Mouse (Mus musculus): ENCODE measurements around the gene Spsb2.
"Not testable (repeated sequence)": the region's sequence is repeated elsewhere in the genome, so short reads cannot be mapped to it uniquely, and the experiment has no call there.

Spsb2 gene

DNA sequence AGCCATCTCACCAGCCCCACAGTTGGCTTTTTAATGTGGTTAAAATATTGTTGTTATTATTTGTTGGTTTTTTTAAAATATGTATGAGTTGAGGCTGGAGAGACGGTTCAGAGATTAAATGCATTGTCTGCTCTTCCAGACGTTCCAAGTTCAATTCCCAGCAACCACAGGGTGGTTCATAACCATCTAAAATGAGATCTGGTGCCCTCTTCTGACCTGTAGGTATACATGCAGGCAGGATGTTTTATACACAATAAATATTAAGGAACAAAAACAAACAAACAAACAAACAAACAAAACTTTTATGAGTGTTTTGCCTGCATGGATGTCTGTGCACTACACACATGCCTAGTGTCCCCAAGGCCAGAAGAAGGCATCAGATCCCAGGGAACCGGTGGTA, 5.4 kb upstream of the Spsb2 start:
- DNase-seq (ENCODE audit: low read depth, low spot score) = no peak

DNA sequence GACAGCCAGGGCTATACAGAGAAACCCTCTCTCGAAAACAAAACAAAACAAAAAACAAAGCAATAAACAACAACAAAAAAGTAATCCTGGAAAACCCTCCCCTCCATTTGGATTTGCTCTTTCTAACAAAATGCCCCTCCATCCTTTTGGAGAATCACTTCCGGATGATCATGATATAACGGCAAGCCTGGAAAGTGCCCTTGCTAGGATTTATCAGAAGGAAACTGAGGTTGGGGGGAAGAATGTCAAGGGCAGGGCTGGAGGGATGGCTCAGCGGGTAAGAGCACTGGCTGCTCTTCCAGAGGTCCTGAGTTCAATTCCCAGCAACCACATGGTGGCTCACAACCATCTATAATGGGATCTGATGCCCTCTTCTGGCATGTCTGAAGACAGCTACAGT, 4.8 kb upstream of the Spsb2 start:
- DNase-seq (ENCODE audit: low read depth, low spot score) = not testable (repeated sequence)

DNA sequence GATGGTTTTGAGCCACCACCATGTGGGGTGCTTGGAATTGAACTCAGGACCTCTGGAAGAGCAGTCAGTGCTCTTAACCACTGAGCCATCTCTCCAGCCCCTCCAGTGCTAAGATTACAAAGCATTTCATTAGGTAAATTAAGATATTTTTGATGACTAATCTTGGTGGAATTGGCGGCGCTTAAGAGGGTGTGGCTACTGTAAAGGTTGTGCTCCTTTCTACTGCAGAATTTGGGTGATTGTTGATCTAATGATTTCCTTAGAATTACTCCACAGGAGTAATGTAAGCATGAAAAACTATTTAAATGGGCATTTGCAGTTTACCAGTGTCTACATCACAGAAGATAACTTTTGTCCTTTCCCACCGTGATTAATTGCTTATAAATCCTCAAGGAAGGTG, 4.1 kb upstream of the Spsb2 start:
- DNase-seq (ENCODE audit: low read depth, low spot score) = no peak

DNA sequence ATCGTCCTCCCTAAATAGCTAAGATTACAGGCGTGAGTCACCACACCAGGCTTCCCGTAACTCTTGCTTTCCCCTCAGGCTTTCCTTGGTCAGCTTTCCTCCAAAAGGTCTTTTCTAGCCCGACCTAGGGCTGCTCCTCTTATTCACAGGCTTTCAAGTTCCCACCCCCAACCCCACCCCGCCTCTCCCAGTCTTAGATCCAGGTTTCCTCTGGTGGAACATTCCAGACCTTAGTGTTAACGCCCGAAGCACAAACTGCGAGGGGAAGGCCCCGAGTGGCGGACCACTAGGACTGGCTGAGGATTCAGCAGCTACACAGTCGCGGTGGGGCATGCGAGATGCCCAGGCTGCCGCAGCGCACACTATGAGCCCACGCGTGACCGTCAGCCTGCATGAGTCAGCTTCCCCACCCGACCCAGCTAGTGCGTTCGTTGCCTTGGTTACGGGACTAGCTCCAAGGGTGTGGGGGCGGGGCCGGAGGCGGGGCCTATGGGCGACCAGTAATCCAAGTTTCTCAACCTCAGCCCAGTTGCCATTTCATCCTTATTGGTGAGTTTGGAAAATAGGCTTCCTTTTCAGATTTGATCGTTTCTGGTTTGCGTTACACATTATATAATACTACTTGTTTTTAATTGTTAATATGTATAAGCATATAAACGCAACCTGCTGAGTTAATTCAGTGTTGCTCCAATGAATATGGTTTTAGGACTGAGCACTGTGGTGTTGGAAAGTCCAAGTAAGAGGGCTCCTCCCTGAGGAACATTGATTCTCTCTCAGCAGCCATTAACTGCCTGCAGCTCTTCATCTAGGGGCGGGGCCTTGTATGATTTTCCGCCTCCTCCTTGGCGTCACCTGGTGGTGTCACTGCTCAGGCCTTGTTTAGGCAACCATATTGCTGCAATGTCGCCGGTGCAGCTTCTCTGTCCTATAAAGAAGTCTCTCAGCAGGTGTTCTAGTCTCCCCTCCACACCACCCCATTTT, 2.8 kb upstream of the Spsb2 start:
- peak; percentile 86 for DNase-seq (ENCODE audit: low read depth, low spot score)

DNA sequence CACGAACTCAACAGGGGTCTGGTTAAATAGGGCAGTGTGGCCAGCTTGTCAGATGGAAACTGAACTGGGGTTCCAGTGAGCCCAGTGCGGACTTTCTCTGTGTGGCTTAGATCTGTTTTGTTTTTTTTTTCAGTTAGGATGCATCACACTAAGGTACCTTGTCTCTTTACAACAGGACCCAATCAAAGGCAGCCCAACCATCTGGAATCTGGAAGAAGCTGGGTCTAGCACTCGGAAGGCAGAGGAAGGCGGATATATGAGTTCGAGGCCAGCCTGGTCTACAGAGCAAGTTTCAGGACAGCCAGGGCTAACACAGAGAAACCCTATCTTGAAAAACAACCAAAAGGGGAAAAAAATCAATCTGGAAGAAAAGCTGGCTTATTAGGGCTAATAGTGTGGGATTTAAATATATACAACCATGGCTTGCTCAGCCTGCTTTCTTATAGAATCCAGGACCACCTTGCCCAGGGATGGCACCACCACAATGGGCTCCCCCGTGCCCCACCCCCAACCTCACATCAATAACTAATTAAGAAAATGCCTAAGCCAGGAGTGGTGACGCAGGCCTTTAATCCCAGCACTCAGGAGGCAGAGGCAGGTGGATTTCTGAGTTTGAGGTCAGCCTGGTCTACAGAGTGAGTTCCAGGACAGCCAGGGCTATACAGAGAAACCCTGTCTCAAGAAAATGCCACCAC, 1.9 kb upstream of the Spsb2 start:
- no peak for DNase-seq (ENCODE audit: low read depth, low spot score)

DNA sequence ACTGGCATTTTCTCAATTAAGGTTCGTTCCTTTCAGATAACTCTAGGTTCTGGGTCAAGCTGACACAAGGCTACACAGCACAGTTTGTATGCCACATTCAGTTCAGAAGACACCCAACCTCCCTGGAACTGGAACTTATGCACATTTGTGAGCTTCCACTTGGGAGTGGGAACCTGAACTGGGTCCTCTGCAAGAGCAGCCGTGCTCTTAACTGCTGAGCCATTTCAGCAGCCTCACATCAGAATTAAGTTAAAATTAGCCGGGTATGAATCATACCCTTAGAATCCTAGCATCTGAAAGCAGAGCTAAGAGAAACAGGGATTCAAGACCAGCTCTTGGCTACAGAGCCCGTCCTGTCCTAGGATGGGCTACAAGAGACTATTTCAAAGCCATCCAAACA, 1.1 kb upstream of the Spsb2 start:
- no peak for DNase-seq (ENCODE audit: low read depth, low spot score)

DNA sequence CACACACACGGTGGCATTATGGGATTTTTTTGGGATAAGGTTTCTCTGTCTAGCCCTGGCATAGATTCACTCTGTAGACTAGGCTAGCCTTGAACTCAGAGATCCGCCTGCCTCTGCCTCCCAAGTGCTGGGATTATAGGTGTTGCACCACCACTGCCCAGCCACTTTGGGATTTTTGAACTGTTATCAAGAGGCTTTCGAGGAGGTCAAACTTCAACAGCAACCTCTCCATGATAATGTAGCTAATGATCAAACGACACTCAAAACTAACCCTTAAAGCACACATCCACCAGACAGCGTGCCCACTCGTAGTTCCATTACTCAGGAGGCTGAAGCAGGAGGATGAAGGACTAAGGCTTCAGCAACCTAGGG, 489 bp upstream of the Spsb2 start:
- DNase-seq (ENCODE audit: low read depth, low spot score) = no peak

DNA sequence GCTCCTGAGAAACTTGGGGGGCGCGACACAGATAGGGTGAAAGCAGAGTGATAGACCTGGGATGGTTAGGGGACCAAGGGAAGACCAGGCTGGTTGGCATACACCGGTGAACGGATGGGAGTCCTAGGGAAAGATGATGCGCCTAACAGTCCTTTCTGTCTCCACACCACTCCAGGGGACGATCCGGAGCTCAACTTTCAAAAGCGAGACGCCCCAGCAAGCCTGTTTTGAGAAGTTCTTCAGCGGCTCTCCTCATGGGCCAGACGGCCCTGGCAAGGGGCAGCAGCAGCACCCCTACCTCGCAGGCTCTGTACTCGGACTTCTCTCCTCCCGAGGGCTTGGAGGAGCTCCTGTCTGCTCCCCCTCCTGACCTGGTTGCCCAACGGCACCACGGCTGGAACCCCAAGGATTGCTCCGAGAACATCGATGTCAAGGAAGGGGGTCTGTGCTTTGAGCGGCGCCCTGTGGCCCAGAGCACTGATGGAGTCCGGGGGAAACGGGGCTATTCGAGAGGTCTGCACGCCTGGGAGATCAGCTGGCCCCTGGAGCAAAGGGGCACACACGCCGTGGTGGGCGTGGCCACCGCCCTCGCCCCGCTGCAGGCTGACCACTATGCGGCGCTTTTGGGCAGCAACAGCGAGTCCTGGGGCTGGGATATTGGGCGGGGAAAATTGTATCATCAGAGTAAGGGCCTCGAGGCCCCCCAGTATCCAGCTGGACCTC, 752 bp downstream of the Spsb2 start:
- DNase-seq (ENCODE audit: low read depth, low spot score) = peak; percentile 82

DNA sequence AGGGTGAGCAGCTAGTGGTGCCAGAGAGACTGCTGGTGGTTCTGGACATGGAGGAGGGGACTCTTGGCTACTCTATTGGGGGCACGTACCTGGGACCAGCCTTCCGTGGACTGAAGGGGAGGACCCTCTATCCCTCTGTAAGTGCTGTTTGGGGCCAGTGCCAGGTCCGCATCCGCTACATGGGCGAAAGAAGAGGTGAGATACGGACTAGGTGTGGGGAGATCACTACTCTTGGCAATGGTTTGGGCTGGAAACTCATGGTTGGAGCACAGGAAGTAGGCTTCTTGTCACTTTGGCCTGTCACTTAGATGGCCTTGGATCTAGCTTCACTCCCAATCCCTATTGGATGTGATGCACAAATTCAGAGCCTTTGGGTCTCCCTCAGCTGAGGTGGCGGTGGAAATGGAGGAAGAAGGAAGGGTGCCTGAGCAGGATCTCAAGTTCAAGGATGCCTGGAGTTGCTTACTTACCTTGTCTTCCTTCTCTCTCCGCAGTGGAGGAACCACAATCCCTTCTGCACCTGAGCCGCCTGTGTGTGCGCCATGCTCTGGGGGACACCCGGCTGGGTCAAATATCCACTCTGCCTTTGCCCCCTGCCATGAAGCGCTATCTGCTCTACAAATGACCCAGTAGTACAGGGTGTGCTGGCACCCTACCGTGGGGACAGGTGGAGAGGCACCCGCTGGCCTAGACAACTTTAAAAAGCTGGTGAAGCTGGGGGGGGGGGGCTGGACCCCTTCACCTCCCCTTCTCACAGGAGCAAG, 1.5 kb downstream of the Spsb2 start:
- DNase-seq (ENCODE audit: low read depth, low spot score) = no peak

DNA sequence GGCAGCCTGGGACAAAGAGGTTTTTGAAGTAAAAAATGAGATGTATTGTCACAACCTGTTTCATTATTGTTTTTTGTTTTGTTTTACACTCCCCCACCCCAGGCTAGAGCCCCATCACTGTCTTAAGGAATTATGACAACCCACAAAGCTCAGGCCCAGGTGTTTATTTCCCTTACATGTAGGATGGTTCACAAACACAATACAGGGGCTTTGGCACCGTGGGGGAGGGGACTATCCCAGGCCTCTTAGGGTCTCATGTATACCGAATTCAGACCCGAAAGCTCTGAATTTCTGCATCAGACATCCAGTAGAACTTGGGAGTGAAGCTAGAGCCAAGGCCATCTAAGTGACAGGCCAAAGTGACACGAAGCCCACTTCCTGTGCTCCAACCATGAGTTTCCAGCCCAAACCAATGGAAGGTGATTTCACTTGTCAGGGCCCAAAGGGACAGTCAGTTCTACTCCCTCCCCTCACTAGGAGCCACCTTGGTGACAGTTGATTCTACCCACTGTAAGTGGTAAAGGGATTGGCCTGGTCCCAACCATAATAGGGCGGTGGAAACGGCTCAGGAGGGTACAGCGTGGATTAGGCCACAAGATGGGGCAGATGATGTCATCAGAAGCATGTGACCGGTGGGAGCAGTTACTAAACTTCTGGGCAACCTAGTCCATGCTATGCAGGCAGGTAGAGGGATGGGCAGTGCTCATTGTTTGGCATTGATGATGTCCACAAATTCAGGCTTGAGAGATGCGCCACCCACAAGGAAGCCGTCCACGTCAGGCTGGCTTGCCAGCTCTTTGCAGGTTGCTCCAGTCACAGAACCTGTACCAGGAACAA, 2.3 kb downstream of the Spsb2 start:
- not testable (repeated sequence) for DNase-seq (ENCODE audit: low read depth, low spot score)

DNA sequence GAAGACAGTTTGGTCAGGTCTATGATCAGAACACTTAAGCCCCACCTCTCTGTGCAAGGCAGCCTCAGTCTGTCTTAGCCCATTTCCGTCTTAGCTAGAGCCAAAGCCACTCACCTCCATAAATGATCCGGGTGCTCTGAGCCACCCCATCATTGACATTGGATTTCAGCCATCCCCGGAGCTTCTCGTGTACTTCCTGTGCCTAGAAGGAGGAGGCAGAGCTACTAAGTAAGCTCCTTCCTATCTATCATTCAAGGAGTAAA, 2.9 kb downstream of the Spsb2 start:
- DNase-seq (ENCODE audit: low read depth, low spot score) = no peak

DNA sequence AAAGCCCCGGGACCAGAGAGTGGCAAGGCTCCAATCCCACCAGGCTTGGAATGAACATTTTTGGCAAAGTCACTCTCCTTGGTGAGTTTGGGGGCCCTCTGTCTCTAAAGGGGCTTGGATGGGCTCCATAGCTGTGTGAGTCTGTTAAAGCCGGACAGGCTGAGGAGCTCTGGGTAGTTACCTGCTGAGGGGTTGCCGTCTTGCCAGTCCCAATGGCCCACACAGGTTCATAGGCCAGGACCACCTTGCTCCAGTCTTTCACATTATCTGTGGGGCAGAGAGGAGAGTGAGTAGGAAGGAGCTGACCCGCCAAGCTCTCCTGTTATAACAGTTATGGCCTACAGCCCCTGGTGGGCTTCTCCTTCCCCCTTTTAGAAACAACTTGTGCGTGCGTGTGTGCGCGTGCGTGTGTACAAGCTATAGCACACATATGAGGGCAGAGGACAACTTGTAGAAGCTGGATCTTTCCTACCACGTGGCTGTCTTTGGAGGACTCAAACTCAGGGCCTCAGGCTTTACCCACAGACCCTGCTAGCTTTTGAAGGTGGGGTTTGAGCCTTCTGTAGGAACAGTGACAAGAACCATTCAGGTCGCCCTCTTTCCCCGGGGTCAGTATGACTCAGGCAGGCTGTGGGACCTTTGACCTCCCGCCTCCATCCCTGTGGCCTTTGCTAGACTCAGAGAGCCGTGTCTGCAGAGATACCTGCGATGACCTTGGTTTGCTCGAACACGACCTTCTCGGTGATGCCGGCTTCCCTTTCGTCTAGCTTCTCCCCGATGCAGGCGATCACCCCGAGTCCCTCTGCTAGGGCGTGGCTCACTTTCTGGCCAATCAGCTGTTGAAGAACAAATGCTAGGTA, 3.5 kb downstream of the Spsb2 start:
- no peak for DNase-seq (ENCODE audit: low read depth, low spot score)

DNA sequence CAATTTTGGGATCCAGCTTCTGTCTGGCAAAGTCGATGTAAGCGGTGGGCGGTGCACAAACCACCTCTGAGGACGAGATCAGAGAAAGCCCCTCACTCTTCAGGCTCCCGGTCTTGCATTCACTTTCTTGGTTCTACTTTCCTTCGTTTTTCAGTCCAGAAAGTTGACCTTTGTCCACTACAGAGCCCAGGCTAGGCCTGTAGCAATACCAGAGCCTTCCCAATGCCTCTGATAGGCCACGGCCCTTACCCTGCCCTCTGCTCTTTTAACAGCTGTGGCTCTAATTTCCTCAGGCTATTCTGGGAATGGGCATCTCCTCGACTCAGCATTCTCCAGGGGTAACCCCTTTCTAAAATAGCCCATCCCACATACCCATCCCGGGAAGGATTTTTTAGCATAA, 4.4 kb downstream of the Spsb2 start:
- DNase-seq (ENCODE audit: low read depth, low spot score) = no peak

DNA sequence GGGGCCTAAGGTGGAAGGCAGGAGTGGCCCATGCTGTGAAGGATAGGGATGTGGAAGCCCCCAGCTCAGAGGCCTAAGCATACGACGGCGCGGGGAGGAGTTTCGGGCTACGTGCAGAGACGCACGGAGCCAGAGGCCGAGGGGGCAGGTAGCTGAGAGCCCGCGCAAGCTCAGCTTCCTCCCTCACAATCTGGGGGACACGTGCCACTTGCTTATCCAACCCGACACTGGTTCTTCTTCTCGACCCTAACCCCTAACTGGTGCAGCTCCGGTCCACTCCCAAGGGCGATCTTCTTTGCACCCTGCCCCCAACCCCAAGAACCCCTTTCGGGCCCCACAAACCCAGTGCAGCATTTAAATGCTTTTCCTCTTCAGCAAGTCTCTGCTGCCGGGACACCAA, 5.0 kb downstream of the Spsb2 start:
- DNase-seq (ENCODE audit: low read depth, low spot score) = peak; percentile 71

DNA sequence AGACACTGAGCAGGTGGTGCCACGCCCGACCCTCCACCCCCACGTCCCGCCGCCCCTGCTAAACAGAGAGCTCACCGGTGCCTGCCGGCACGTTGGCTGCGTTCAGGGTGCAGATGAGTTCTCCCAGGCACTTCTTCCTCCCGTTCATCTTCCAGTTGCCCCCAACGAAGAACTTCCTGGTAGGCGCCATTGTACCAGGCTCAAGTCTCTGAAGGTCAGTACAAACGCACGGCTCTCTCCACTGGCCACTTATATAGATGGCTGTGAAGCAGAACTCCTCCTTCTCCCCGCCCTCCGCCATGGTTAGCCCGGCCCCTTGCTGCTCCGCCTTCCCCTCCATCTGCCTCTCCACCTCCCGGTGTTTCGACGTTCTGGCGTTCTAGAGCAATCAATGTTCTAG, 5.5 kb downstream of the Spsb2 start, which contains the start of gene Tpi1:
Gene Tpi1 (minus strand): TSS at position 364 of the 400 bp plus-strand sequence.
- DNase-seq (ENCODE audit: low read depth, low spot score) = peak; percentile 89

DNA sequence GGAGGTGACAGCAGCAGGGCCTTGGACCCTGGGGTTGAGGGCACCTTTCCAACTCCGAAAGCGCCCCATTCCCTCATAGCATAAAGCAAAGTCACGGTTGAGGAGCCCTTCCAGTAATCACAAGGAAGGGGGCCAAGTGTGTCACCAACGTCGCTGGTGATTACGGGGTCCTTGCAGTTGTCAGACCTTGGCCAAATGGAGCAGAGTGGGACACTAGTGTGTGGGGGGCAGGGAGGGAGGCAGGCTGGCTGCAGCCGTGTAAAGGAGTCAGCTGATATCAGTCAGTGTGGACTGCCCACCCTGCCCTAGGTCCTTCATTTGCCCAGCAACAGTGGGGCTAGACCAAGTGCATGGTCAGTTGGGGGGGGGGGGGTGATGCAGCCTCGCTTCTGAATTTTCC, 6.0 kb downstream of the Spsb2 start:
- no peak for DNase-seq (ENCODE audit: low read depth, low spot score)

DNA sequence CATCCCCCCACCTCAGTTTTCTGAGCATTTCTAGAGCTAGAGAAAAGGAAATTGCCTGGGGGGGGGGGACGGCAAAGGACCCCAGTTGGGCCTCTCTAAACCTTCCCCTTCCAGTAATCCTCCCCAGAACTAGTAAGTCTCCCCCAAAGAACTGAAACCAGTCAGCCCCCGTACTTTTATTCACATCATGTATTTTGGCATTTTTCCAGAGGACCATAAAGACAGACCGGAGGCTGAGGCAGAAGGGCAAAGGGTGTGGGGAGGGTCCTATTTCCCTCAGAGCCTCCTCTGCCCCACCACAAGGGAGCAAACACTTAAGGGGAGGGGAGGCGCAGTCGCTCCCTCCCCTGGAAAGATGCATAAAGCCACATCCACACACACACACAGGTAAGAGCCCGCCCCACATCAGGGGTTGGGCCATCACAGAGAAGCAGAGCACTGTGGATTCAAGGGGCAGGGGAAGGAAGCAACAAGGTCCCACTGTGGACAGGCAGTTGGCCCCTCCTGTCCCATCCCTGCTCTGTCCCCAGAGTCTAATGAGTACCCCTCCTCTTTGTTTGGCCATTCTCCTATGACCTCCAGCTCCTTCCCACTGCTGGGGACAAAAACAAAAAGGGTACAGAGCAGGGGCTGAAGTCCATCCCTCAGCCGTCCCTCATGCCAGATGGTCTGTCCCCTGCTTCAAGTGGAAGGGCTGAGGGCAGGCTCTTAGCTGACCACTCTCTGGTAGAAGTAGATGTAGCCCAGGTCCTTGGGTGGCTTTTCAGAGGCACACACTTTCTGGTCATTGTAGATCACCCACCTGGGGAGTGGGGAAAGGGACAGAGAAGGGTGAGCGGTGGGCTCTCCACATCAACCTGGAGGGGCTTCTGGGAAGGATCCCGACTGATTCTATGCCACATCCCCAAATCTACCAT, 6.7 kb downstream of the Spsb2 start:
- DNase-seq (ENCODE audit: low read depth, low spot score) = no peak

DNA sequence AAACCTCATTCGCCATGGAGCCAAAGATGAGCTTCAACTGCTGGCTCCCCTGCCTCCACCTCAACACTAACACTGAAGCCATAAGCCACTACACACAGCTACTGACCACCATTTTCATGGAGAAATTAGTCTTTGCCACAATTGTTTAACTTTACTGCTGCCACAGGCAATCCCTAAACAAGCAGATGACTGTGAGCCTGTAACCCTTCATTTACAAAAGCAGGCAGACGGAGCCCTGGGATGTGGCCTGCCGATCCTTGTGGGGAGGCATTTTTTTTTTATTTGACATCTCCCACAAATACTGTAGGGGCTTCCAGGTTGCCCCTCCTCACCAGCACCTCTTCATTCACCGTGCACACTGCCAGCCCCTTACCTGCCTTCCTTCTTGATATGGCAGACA, 8.2 kb downstream of the Spsb2 start:
- no peak for DNase-seq (ENCODE audit: low read depth, low spot score)

DNA sequence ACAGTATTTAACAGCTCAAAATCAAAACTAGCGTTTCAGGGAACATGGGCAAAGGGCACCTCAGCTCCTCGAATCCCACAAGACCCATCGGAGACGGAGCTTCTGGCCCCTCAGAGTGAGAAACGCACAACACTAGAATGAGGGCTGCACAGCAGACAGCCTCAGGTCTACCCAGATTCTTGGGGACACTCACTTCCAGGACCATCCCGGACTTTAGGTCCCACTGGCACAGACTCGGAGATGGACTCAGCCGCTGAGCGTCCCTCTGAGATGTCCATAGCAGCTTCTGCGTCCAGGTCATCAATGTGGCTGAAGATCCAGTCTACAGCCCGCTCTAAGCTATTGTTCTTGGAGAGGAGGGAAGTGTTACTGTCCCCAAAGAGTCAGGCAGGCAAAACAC, 8.7 kb downstream of the Spsb2 start:
- no peak for DNase-seq (ENCODE audit: low read depth, low spot score)
